Mouse (Mus musculus) MEL (cell line): Measurements from ENCODE around the gene Bsnd. TPM values are rescaled to one million over a fixed set of nuclear protein-coding genes. Genes with fewer than 3 reads are reported as not detected.

Source experiments
- DNase-seq: peaks from one replicate; pipeline ENCODE4 v3.0.0; 2011; ENCODE audit warnings: low read depth, low spot score
- H3K27ac ChIP-seq: 2 replicates; pipeline ENCODE4 v1.5.1; 2012; ENCODE audit warnings: low read depth, mild to moderate bottlenecking, control low read depth, low read length, moderate library complexity; ENCODE audit not compliant: control insufficient read depth
- H3K27me3 ChIP-seq, 2 experiments: fragments of 150-350 bp in 1 of 2; sonication (generic) in 1 of 2; 2 replicates each; pipeline ENCODE4 v1.6.1; 2012; ENCODE audit warnings: low read length in 2 of 2, mild to moderate bottlenecking in 2 of 2, improper control_type of control experiment in 1 of 2, moderate library complexity in 1 of 2; ENCODE audit not compliant: insufficient read depth in 2 of 2, control insufficient read depth in 1 of 2
- H3K36me3 ChIP-seq, 2 experiments: 2 replicates each; pipeline ENCODE4 v1.6.1; 2012 to 2014; ENCODE audit warnings: low read length in 2 of 2, improper control_type of control experiment in 1 of 2, inconsistent platforms in 1 of 2, mild to moderate bottlenecking in 1 of 2; ENCODE audit not compliant: insufficient read depth in 2 of 2, control insufficient read depth in 1 of 2
- H3K4me1 ChIP-seq, 2 experiments: fragments of 150-350 bp in 1 of 2; sonication (generic) in 1 of 2; 2 replicates each; pipeline ENCODE4 v1.6.1; 2012; ENCODE audit warnings: low read length in 2 of 2, improper control_type of control experiment in 1 of 2, mild to moderate bottlenecking in 1 of 2; ENCODE audit not compliant: insufficient read depth in 2 of 2, control insufficient read depth in 1 of 2
- H3K4me3 ChIP-seq, 2 experiments: fragments of 150-350 bp in 1 of 2; sonication (generic) in 1 of 2; 2 replicates each; pipeline ENCODE4 v1.5.1; 2012; ENCODE audit warnings: low read depth in 2 of 2, low read length in 2 of 2, mild to moderate bottlenecking in 2 of 2, moderate library complexity in 2 of 2, control low read depth in 1 of 2, improper control_type of control experiment in 1 of 2; ENCODE audit not compliant: control insufficient read depth in 1 of 2, insufficient read depth in 1 of 2
- H3K79me2 ChIP-seq: 2 replicates; pipeline ENCODE4 v1.6.1; 2012; ENCODE audit warnings: mild to moderate bottlenecking, low read length, moderate library complexity; ENCODE audit not compliant: control insufficient read depth, poor library complexity, insufficient read depth
- H3K9ac ChIP-seq: 2 replicates; pipeline ENCODE4 v1.6.1; 2012; ENCODE audit warnings: low read depth, mild to moderate bottlenecking, control low read depth, low read length, moderate library complexity; ENCODE audit not compliant: control insufficient read depth, poor library complexity, severe bottlenecking
- H3K9me3 ChIP-seq: fragments of 150-350 bp; sonication (generic); replicated peaks from 2 replicates; pipeline ENCODE4 v1.6.1; 2012; ENCODE audit warnings: mild to moderate bottlenecking, low read length, improper control_type of control experiment, moderate library complexity; ENCODE audit not compliant: insufficient read depth
- CHD2 ChIP-seq: IDR thresholded peaks from 2 replicates; pipeline ENCODE4 v1.6.1; 2011; ENCODE audit warnings: low read length, improper control_type of control experiment
- CTCF ChIP-seq, 3 experiments: IDR thresholded peaks in 2 of 3; conservative IDR thresholded peaks in 1 of 3; 2 replicates each; pipeline ENCODE4 v1.5.1; 2011 to 2012; ENCODE audit warnings: low read length in 3 of 3, low read depth in 2 of 3, mild to moderate bottlenecking in 2 of 3, improper control_type of control experiment in 1 of 3, inconsistent platforms in 1 of 3, mixed read lengths in 1 of 3, moderate library complexity in 1 of 3; ENCODE audit not compliant: control insufficient read depth in 1 of 3, insufficient read depth in 1 of 3, poor library complexity in 1 of 3, severe bottlenecking in 1 of 3
- ELF1 ChIP-seq: IDR thresholded peaks from 2 replicates; pipeline ENCODE4 v1.6.1; 2014; ENCODE audit warnings: low read depth, mild to moderate bottlenecking, inconsistent platforms, low read length, improper control_type of control experiment, moderate library complexity
- EP300 ChIP-seq, 2 experiments: IDR thresholded peaks; 2 replicates each; pipeline ENCODE4 v1.6.1; 2011; ENCODE audit warnings: improper control_type of control experiment in 2 of 2, low read length in 2 of 2, low read depth in 1 of 2, mild to moderate bottlenecking in 1 of 2
- ETS1 ChIP-seq: IDR thresholded peaks from 2 replicates; pipeline ENCODE4 v1.6.1; 2012; ENCODE audit warnings: low read depth, mild to moderate bottlenecking, inconsistent platforms, low read length, improper control_type of control experiment, moderate library complexity
- JUND ChIP-seq: IDR thresholded peaks from 2 replicates; pipeline ENCODE4 v1.6.1; 2011; ENCODE audit warnings: low read depth, mild to moderate bottlenecking, improper control_type of control experiment, low read length
- MEF2A ChIP-seq: IDR thresholded peaks from 2 replicates; pipeline ENCODE4 v1.6.1; 2014; ENCODE audit warnings: low read depth, mild to moderate bottlenecking, inconsistent platforms, low read length, improper control_type of control experiment; ENCODE audit not compliant: poor library complexity, insufficient replicate concordance, severe bottlenecking; ENCODE audit errors: extremely low read depth
- POLR2A ChIP-seq, 2 experiments: IDR thresholded peaks; 2 replicates each; pipeline ENCODE4 v1.6.1; 2011 to 2012; ENCODE audit warnings: low read length in 2 of 2, mild to moderate bottlenecking in 2 of 2, control low read depth in 1 of 2, improper control_type of control experiment in 1 of 2, low read depth in 1 of 2, moderate library complexity in 1 of 2; ENCODE audit not compliant: control insufficient read depth in 1 of 2, insufficient read depth in 1 of 2, poor library complexity in 1 of 2
- POLR2AphosphoS5 ChIP-seq: IDR thresholded peaks from 2 replicates; pipeline ENCODE4 v1.6.1; 2012; ENCODE audit warnings: low read depth, borderline replicate concordance, mild to moderate bottlenecking, inconsistent platforms, low read length, moderate library complexity, mixed read lengths
- RAD21 ChIP-seq: IDR thresholded peaks from 2 replicates; pipeline ENCODE4 v1.6.1; 2011; ENCODE audit warnings: mild to moderate bottlenecking, low read depth, low read length, improper control_type of control experiment
- SIN3A ChIP-seq: IDR thresholded peaks from 2 replicates; pipeline ENCODE4 v1.6.1; 2012; ENCODE audit warnings: low read length, improper control_type of control experiment, inconsistent platforms
- SMC3 ChIP-seq: IDR thresholded peaks from 2 replicates; pipeline ENCODE4 v1.6.1; 2011; ENCODE audit warnings: low read depth, low read length, improper control_type of control experiment
- TAL1 ChIP-seq: IDR thresholded peaks from 2 replicates; pipeline ENCODE4 v1.6.1; 2012; ENCODE audit warnings: mild to moderate bottlenecking, inconsistent platforms, low read length, moderate library complexity, mixed read lengths
- TBP ChIP-seq: IDR thresholded peaks from 2 replicates; pipeline ENCODE4 v1.8.0; 2011; ENCODE audit warnings: low read depth, low read length, improper control_type of control experiment
- UBTF ChIP-seq: IDR thresholded peaks from 2 replicates; pipeline ENCODE4 v1.6.1; 2012; ENCODE audit warnings: low read depth, mild to moderate bottlenecking, inconsistent platforms, low read length, improper control_type of control experiment, moderate library complexity, borderline replicate concordance; ENCODE audit not compliant: insufficient read depth
- USF1 ChIP-seq: IDR thresholded peaks from 2 replicates; pipeline ENCODE4 v1.6.1; 2014; ENCODE audit warnings: low read depth, mild to moderate bottlenecking, inconsistent platforms, low read length, improper control_type of control experiment, moderate library complexity
- ZC3H11A ChIP-seq: IDR thresholded peaks from 2 replicates; pipeline ENCODE4 v1.6.1; 2012; ENCODE audit warnings: low read depth, mild to moderate bottlenecking, inconsistent platforms, low read length, improper control_type of control experiment
- polyA plus RNA-seq, 2 experiments: library from polyadenylated mRNA; stranded (reverse) in 1 of 2; unstranded in 1 of 2; fragments of >175 nt in 1 of 2; fragments of >200 nt in 1 of 2; gene quantifications; 2 replicates each; pipeline versions ENCODE4 v1.2.1 to v1.2.4; 2012; ENCODE audit warnings: low replicate concordance in 2 of 2, low read depth in 1 of 2; ENCODE audit not compliant: insufficient read length in 2 of 2, insufficient read depth in 1 of 2, missing spikeins in 1 of 2
- total RNA-seq: library from RNA; depleted of rRNA; stranded (reverse); fragments of 300-350 nt; gene quantifications from 2 replicates; pipeline ENCODE4 v1.2.3, GENCODE M21; 2012

Bsnd gene
- total and polyA plus RNA-seq, 3 experiments, result 0.04 TPM; not detected in 2

- H3K36me3 ChIP-seq, result no peaks in the 10 kb centered on the region
- no peaks in the 10 kb centered on the region for H3K79me2 ChIP-seq
- no peak for DNase-seq
- no peak overlapping the region for H3K4me3 ChIP-seq
- no peak for TF ChIP-seq SIN3A
- TF ChIP-seq POLR2AphosphoS5, result no peak
- no peak for TF ChIP-seq TAL1
- no peak for TF ChIP-seq MEF2A
- no peak for TF ChIP-seq EP300 (IDR thresholded peaks at IDR 0.05; ENCODE audit: low read depth in 1 of 2, low read length in 2 of 2)
- TF ChIP-seq POLR2A (IDR thresholded peaks at IDR 0.05; ENCODE audit: control insufficient read depth in 1 of 2, insufficient read depth in 1 of 2, low read depth in 1 of 2, low read length in 2 of 2, poor library complexity in 1 of 2), result no peak
- TF ChIP-seq UBTF, result no peak
- TF ChIP-seq ELF1, result no peak
- TF ChIP-seq ETS1, result no peak
- H3K4me1 ChIP-seq, result no peaks in the 10 kb centered on the region
- no peaks in the 10 kb centered on the region for H3K9me3 ChIP-seq
- H3K27me3 ChIP-seq, result peaks cover 2% of the 10 kb centered on the region in 2 experiments; a peak in 2 of 4 replicates
- no peak overlapping the region for H3K9ac ChIP-seq
- no peak overlapping the region for H3K27ac ChIP-seq
Observed at GRCm38 (mm10) chr4:106497776-106498470, 5.8 kb upstream of the Bsnd start.

- Histone ChIP-seq H3K4me1 (no peaks in the 10 kb centered on the region), H3K79me2 (no peaks in the 10 kb centered on the region), H3K36me3 (no peaks in the 10 kb centered on the region), H3K9me3 (no peaks in the 10 kb centered on the region), H3K4me3 (no peak overlapping the region), H3K27ac (no peak overlapping the region), H3K9ac (no peak overlapping the region), H3K27me3 (peaks cover 2% of the 10 kb centered on the region in 2 experiments; a peak in 2 of 4 replicates)
- DNase-seq, result no peak
- TF ChIP-seq CHD2, result no peak
- TF ChIP-seq JUND, result no peak
Observed at GRCm38 (mm10) chr4:106496833-106497232, 4.8 kb upstream of the Bsnd start.

GRCm38 (mm10) chr4:106493639-106494038, 1.6 kb upstream of the Bsnd start:
- H3K4me1 ChIP-seq, result no peaks in the 10 kb centered on the region
- no peak for TF ChIP-seq ZC3H11A
- peak; percentile 46 for TF ChIP-seq RAD21
- TF ChIP-seq TBP, result no peak
- TF ChIP-seq CTCF (IDR thresholded peaks at IDR 0.05 in 2 of 3, conservative IDR thresholded peaks at IDR 0.05 in 1 of 3; ENCODE audit: control insufficient read depth in 1 of 3, insufficient read depth in 1 of 3, low read depth in 2 of 3, low read length in 3 of 3, poor library complexity in 1 of 3, severe bottlenecking in 1 of 3), result peak; percentile 39 to 69 (median 63)
- TF ChIP-seq USF1, result no peak
- TF ChIP-seq SMC3, result peak; percentile 69
- no peaks in the 10 kb centered on the region for H3K79me2 ChIP-seq
- no peaks in the 10 kb centered on the region for H3K9me3 ChIP-seq
- DNase-seq, result peak; percentile 59
- no peak overlapping the region for H3K9ac ChIP-seq
- H3K4me3 ChIP-seq, result no peak overlapping the region
- no peaks in the 10 kb centered on the region for H3K36me3 ChIP-seq
- no peak overlapping the region for H3K27ac ChIP-seq
- H3K27me3 ChIP-seq, result peaks cover 0 to 4% of the 10 kb centered on the region in 2 experiments; a peak in 2 of 4 replicates
